Mouse (Mus musculus) forebrain, embryonic 11.5 days (tissue): ENCODE measurements around the gene Cyp1b1. TPM values are rescaled to one million over a fixed set of nuclear protein-coding genes. Genes with fewer than 3 reads are reported as not detected.

Experiments used
- ATAC-seq: fragments of 200-750 bp; cut with Nextera tagmentation; replicated peaks from 2 replicates; pipeline ENCODE4 v1.8.0; 2017; ENCODE audit warnings: moderate TSS enrichment; ENCODE audit not compliant: low FRiP score
- DNase-seq: peaks from one replicate; pipeline ENCODE4 v3.0.0-alpha.2; 2017; ENCODE audit warnings: low spot score
- H3K27ac ChIP-seq: fragments of 300-500 bp; sonication (generic); 2 replicates; pipeline ENCODE4 v1.5.1; 2014; ENCODE audit warnings: low read depth, low read length
- H3K27me3 ChIP-seq: fragments of 300-500 bp; sonication (generic); 2 replicates; pipeline ENCODE4 v1.6.1; 2014; ENCODE audit warnings: mild to moderate bottlenecking, low read length, mixed read lengths; ENCODE audit not compliant: control insufficient read depth, insufficient read depth
- H3K36me3 ChIP-seq: fragments of 300-500 bp; sonication (generic); 2 replicates; pipeline ENCODE4 v1.6.1; 2014; ENCODE audit warnings: mild to moderate bottlenecking, low read length, moderate library complexity, mixed read lengths; ENCODE audit not compliant: control insufficient read depth, insufficient read depth
- H3K4me1 ChIP-seq: fragments of 300-500 bp; sonication (generic); replicated peaks from 2 replicates; pipeline ENCODE4 v1.6.1; 2014; ENCODE audit warnings: low read length, mixed read lengths; ENCODE audit not compliant: control insufficient read depth, insufficient read depth
- H3K4me2 ChIP-seq: fragments of 300-500 bp; sonication (generic); 2 replicates; pipeline ENCODE4 v1.6.1; 2014; ENCODE audit warnings: low read depth, mild to moderate bottlenecking, low read length, moderate library complexity, mixed read lengths; ENCODE audit not compliant: severe bottlenecking
- H3K4me3 ChIP-seq: fragments of 300-500 bp; sonication (generic); 2 replicates; pipeline ENCODE4 v1.5.1; 2014; ENCODE audit warnings: low read depth, low read length
- H3K9ac ChIP-seq: fragments of 300-500 bp; sonication (generic); 2 replicates; pipeline ENCODE4 v1.6.1; 2014; ENCODE audit warnings: low read length
- H3K9me3 ChIP-seq: fragments of 300-500 bp; sonication (generic); 2 replicates; pipeline ENCODE4 v1.6.1; 2016; ENCODE audit warnings: low read length, mixed read lengths; ENCODE audit not compliant: control insufficient read depth
- WGBS: fragments of 180-500 bp; shearing (Covaris S2); extraction: QIAGEN DNeasy Blood & Tissue Kit; methylation state at CpG from one replicate; pipeline ENCODE4 v1.1.7; 2014; 5-methylcytosine and 5-hydroxymethylcytosine counted together
- polyA plus RNA-seq: library from polyadenylated mRNA; unstranded; fragments of >200 nt; fragmentation: Nextera tagmentation; extraction: Ambion mirVana; gene quantifications from 2 replicates; pipeline ENCODE4 v1.2.1, GENCODE M21; 2014

Cyp1b1 gene
- polyA plus RNA-seq, 1 experiment from 2014 or later = 2.1 TPM

DNA sequence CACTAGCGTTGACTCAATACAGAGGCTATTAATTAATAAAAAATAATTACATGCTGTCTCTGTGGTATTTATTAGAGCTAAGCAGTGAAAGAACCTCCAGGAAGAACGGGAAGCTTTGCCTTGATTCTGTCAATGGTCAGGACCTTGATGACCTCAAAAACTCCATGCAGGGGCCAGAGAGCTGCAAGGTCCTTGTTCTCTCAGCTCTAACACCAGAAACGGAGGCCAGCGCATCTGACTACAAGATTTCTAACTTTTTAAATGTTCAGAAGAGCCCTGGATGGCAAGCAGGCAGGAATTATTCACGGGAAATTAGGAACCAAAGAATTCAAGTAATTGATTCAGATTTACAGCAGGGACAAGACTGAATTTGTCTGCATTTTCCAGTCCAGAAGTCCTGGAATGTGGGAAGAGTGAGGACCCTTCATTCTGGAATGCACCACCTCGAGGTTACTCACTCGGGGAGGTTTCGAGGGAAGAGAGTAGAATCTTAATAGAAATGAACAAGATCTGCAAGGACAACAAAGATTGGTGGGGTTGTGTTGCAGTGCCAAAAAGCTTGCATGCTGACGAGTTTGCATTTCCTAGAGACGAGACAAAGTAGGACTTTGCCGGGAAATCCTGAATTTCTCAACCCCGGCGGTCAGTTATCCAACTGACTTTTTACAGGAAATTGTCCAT lies 30.3 kb upstream of the Cyp1b1 start:
- no peaks in the 10 kb centered on the region for H3K4me1 ChIP-seq
- no peak for ATAC-seq
- H3K36me3 ChIP-seq = no peaks in the 10 kb centered on the region
- no peak overlapping the region for H3K4me3 ChIP-seq
- no peaks in the 10 kb centered on the region for H3K27me3 ChIP-seq
- H3K9ac ChIP-seq = no peak overlapping the region
- H3K4me2 ChIP-seq = no peak overlapping the region
- WGBS = 68% methylated on average over 13 of the region's 13 CpGs
- DNase-seq = no peak
- H3K27ac ChIP-seq = no peak overlapping the region
- H3K9me3 ChIP-seq = no peaks in the 10 kb centered on the region; the same call in 1 of the 2 replicates

DNA sequence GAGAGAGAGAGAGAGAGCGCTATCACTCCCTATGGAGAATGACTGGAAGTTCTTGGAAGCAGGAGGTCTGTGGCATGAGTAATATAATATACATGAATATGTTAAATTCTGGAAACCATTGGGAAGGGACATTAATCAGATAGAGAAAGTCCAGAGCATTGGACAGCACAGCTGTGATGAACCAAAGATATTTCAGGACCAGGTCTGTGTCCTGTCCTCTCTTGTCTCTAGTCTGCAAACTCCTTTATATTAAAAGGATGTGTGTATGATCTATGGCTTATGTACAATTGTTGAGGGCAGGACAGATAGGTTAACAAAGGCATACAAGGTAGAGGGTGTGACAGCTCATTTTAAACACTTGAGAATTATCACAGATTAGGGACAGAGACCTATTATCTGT lies 28.6 kb upstream of the Cyp1b1 start:
- Histone ChIP-seq H3K4me2 (no peak overlapping the region), H3K36me3 (no peaks in the 10 kb centered on the region), H3K4me3 (no peak overlapping the region), H3K9ac (no peak overlapping the region), H3K4me1 (no peaks in the 10 kb centered on the region), H3K9me3 (no peaks in the 10 kb centered on the region; the same call in 1 of the 2 replicates), H3K27me3 (no peaks in the 10 kb centered on the region), H3K27ac (no peak overlapping the region)
- DNase-seq = no peak
- no peak for ATAC-seq
- 92% methylated on average over 1 of the region's 1 CpGs for WGBS

DNA sequence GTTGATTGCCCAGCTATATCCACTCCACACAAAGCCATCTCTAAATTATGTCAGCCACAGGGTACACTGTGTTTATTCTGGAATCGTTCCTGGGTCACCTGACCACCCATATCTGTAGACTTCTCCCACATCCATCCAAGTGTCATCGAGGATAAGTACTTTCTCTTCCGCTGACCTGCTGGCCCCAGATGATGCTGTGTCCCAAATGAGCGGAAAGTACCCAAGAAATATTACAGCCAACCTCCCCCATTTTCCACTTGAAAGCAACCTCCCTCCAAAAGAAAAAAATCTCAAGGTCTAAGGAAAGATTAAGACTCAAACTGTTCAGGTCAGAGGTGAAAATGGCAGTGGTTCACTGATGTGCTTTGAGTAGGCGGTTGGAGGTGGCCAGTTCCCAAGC lies 27.8 kb upstream of the Cyp1b1 start:
- WGBS = 91% methylated on average over 5 of the region's 5 CpGs
- no peaks in the 10 kb centered on the region for H3K4me1 ChIP-seq
- no peak overlapping the region for H3K4me2 ChIP-seq
- ATAC-seq (no peak), DNase-seq (no peak)
- no peak overlapping the region for H3K4me3 ChIP-seq
- H3K27me3 ChIP-seq = no peaks in the 10 kb centered on the region
- H3K36me3 ChIP-seq = no peaks in the 10 kb centered on the region
- H3K9me3 ChIP-seq = no peaks in the 10 kb centered on the region; the same call in 1 of the 2 replicates
- H3K27ac ChIP-seq = no peak overlapping the region
- no peak overlapping the region for H3K9ac ChIP-seq

DNA sequence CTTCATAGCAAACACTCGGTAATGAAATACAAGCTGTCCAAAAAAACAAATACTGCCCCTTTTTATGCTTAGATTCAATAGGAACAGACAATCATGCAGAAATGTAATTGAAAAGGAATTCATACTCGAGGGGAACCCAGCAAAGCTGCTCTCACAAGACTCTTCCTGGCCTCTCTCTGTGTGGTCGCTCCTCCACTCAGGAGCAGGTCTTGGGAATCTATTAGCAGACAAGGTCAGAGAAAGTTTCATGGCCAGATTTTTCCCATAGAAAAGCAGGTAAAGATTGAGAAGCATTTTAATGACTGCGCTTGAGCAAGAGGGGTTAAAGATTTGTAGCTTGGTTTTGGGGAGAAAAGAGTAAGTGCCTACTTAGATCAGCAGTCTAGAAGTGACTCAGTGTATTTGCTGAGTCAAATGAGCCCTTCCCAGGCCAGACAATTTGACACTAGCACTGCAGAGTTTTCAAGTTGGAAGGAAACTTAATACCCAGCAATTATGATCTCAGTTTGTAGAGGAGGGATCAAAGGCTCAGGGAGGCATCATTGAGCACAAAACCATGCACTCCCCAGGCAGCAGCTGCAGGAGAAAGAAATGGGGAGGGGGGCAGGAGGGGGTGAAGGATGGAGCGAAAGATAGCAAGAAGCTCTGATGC lies 24.1 kb upstream of the Cyp1b1 start:
- no peaks in the 10 kb centered on the region for H3K27me3 ChIP-seq
- H3K4me3 ChIP-seq = no peak overlapping the region
- no peaks in the 10 kb centered on the region for H3K4me1 ChIP-seq
- no peaks in the 10 kb centered on the region for H3K9me3 ChIP-seq
- H3K27ac ChIP-seq = no peak overlapping the region
- H3K36me3 ChIP-seq = no peaks in the 10 kb centered on the region
- H3K4me2 ChIP-seq = no peak overlapping the region
- ATAC-seq = no peak
- H3K9ac ChIP-seq = no peak overlapping the region
- 55% methylated on average over 5 of the region's 5 CpGs for WGBS
- no peak for DNase-seq

DNA sequence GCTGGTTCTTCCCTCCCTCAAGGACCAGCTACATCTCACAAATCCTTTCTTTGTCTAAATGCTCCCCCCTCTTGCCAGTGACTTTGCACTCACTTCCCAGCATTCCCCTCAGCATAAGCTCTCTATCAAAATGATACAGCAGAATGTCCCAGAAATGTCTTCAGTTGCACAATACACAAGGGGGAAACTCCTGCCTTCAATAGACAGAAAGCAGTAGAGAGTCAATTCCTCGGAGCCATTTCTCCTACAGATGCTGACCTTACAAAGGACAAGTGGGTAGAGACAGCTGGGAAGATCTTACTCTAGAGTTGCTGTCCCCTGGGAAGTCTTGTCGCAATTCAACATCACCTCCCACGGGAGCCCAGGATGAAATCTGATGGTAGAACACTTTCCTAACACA lies 22.7 kb upstream of the Cyp1b1 start:
- Histone ChIP-seq H3K9me3 (no peaks in the 10 kb centered on the region), H3K4me1 (no peaks in the 10 kb centered on the region), H3K9ac (no peak overlapping the region), H3K4me3 (no peak overlapping the region), H3K4me2 (no peak overlapping the region), H3K36me3 (no peaks in the 10 kb centered on the region), H3K27ac (no peak overlapping the region), H3K27me3 (no peaks in the 10 kb centered on the region)
- DNase-seq (no peak), ATAC-seq (no peak)
- 89% methylated on average over 3 of the region's 3 CpGs for WGBS

DNA sequence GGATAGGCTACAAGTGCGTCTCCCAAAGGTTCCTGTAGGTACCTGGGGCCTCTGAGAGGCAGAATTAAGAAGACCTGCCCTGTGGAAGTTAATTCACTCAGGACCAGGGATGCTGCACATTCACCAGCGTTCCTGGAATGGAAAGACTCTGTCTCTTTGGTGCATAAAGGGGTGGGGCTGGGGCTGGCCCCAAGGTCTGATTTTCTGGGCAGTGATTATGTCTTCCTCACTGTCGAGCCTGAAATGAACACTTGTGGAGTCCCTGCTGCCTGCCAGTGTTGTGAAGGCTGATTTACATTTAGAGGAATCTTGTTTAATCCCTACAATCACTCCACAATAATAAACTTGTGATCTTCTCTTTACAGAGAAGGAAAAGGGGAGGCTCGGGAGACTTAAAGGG lies 18.2 kb upstream of the Cyp1b1 start:
- Histone ChIP-seq H3K36me3 (no peaks in the 10 kb centered on the region), H3K27ac (no peak overlapping the region), H3K9ac (no peak overlapping the region), H3K27me3 (no peaks in the 10 kb centered on the region), H3K4me2 (no peak overlapping the region), H3K9me3 (no peaks in the 10 kb centered on the region), H3K4me1 (no peaks in the 10 kb centered on the region), H3K4me3 (no peak overlapping the region)
- WGBS = 46% methylated on average over 4 of the region's 4 CpGs
- peak; percentile 27; the same call in 1 of the 2 replicates for ATAC-seq
- no peak for DNase-seq

DNA sequence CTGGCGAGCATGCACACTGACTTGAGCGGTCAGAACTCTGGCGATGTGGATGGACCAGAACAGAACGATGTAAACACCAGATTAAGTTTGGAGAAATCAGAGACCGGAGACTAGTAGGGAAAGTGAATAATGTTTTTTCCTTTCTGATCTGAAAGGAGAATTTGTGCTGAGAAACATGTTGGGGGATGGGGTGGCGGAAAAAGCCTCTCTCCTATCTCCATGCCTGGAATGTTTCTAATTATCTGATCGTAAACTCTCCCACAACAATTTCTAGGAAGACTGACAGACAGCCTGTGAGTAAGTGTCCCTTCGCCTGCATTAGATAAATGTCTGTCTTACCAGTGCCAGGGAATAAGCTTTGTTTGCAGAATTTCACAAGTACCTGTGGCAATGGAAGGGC lies 16.1 kb upstream of the Cyp1b1 start:
- H3K4me2 ChIP-seq = no peak overlapping the region
- ATAC-seq = no peak
- no peak for DNase-seq
- no peak overlapping the region for H3K9ac ChIP-seq
- no peak overlapping the region for H3K4me3 ChIP-seq
- 79% methylated on average over 8 of the region's 8 CpGs for WGBS
- no peaks in the 10 kb centered on the region for H3K4me1 ChIP-seq
- no peaks in the 10 kb centered on the region for H3K9me3 ChIP-seq
- H3K27me3 ChIP-seq = no peaks in the 10 kb centered on the region
- H3K27ac ChIP-seq = no peak overlapping the region
- no peaks in the 10 kb centered on the region for H3K36me3 ChIP-seq

DNA sequence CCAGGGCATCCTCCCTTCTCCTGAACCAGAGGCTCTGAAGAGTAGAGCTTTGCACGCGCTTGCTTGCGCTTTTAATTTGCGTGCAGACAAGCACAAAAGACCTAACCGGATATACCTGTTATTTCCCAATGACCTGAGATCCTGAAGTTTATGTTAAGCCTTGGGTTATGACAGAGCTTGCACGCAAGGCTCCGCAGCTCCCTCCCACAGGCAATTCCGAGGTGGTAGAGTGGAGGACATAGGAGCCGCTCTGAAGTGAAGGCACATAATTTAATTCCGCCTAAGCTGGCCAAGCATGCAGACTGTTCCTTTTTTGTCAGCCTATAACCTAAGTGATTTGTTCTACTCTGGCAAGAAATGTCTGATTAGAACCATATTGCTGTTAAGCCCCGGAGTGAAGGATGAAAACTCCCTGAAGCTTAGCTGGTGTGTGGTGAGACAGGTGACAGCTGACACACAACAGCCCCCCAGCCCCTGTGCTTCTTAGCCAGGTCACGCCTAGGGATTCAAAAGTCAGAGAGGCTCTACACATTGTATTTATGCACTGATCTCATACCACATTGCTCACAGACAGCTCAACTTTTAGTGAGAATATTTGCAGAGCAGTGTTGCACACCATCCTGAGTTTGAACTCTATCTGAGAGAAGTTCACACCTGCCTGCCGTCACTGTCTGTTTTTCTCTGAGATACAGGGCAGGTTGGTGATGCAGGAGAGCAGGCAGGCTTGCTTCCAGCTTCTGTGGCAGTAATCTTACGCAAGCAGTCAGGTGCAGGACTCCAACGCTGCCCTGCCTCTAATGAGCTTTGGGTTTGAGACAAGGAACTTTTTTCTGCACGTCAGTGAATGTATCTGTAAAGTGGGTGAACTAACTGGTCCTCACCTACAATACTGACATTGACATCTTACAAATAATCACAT lies 14.0 kb upstream of the Cyp1b1 start:
- Histone ChIP-seq H3K27me3 (no peaks in the 10 kb centered on the region), H3K27ac (no peak overlapping the region), H3K9ac (no peak overlapping the region), H3K4me2 (peak overlapping the region; percentile 26; the same call in 1 of the 2 replicates), H3K36me3 (no peaks in the 10 kb centered on the region), H3K4me1 (no peaks in the 10 kb centered on the region), H3K4me3 (no peak overlapping the region), H3K9me3 (no peaks in the 10 kb centered on the region)
- no peak for DNase-seq
- WGBS = 38% methylated on average over 16 of the region's 16 CpGs
- ATAC-seq = no peak
